Mouse (Mus musculus): ENCODE data around the gene Nsrp1. TPM values are rescaled to one million over a fixed set of nuclear protein-coding genes. Genes with fewer than 3 reads are reported as not detected.
A peak's percentile ranks its signal among the peaks of the same experiment; 100 is the strongest.
"Not testable (repeated sequence)": the region's sequence is repeated elsewhere in the genome, so short reads cannot be mapped to it uniquely, and the experiment has no call there.

Gene Nsrp1
- total and polyA plus RNA-seq, 3 experiments, result 8.8 to 45.7 (median 17.6) TPM

DNA sequence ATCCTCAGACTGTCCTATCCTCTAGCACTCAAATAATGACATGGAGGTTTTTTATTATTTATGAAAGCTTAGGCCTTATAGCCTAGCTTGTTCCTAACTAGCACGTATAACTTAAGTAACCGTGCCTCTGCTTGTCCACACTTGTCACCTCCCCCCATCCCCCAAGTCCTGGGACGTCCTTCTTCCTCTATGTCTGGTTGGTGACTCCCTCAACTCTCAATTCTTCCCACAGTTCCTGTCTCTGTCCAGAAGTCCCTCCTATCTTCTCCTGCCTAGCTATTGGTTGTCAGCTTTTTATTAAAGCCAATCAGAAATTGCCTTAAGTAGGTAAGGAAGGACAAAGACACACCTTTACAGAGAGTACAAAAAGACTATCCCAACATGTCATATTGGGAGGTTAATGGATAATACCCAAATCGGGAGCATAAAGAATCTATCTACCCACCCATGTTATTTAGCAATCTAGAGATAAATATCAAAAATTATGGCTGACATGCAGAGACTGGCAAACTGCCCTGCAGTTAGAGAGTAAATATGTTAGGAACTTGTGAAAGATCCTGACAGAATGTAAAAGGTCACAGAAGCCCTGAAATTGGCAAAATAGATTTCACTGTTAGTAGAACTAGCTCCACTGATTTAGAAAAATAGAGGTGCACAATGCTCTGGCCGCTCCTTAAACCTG lies 5.9 kb upstream of the Nsrp1 start:
- Histone ChIP-seq H3K27ac (ENCODE audit: insufficient read depth, low read depth) (no peak overlapping the region), H3K4me1 (ENCODE audit: control insufficient read depth in 1 of 2, insufficient read depth in 2 of 2) (no peaks in the 10 kb centered on the region), H3K36me3 (replicated peaks in 1 of 2; ENCODE audit: control insufficient read depth in 1 of 2, insufficient read depth in 1 of 2, low read length in 1 of 2) (no peaks in the 10 kb centered on the region), H3K27me3 (replicated peaks) (peaks cover 36% of the 10 kb centered on the region), H3K4me3 (replicated peaks in 1 of 3; ENCODE audit: low read depth in 2 of 3, low read length in 2 of 3, poor library complexity in 1 of 3) (no peak overlapping the region), H3K9ac (ENCODE audit: insufficient read depth, low read depth) (no peak overlapping the region), H3K4me2 (ENCODE audit: insufficient read depth, low read depth, poor library complexity, severe bottlenecking) (no peak overlapping the region), H3K9me3 (replicated peaks; ENCODE audit: low read length) (peaks cover 18% of the 10 kb centered on the region), H3K79me2 (replicated peaks; ENCODE audit: control insufficient read depth, extremely low read depth, insufficient read depth, poor library complexity, severe bottlenecking) (no peaks in the 10 kb centered on the region)
- TF ChIP-seq JUN (IDR thresholded peaks at IDR 0.05; ENCODE audit: insufficient read depth, low read depth, low read length) (no peak), KAT2A (IDR thresholded peaks at IDR 0.05; ENCODE audit: insufficient replicate concordance, low read length) (no peak), POLR2A (IDR thresholded peaks at IDR 0.05; ENCODE audit: low read depth, low read length) (no peak), NRF1 (IDR thresholded peaks at IDR 0.05; ENCODE audit: low read depth, low read length) (no peak), SMC3 (IDR thresholded peaks at IDR 0.05; ENCODE audit: low read depth, low read length) (no peak), CHD2 (IDR thresholded peaks at IDR 0.05; ENCODE audit: low read length) (no peak), MAFK (IDR thresholded peaks at IDR 0.05; ENCODE audit: insufficient replicate concordance, low read length) (no peak), IRF4 (IDR thresholded peaks at IDR 0.05; ENCODE audit: low read depth, low read length) (no peak), PAX5 (IDR thresholded peaks at IDR 0.05; ENCODE audit: low read length) (no peak)
- no peak for DNase-seq (ENCODE audit: extremely low read depth)
- dilution Hi-C loops (cut with MboI; ENCODE audit: extremely low pct_ligation_motif_present, extremely low pct_unique_long_range_greater_than_20kb, low sequenced_read_pairs) (no loop called here), in situ Hi-C loops (cut with MboI; ENCODE audit: low pct_ligation_motif_present, low pct_unique_long_range_greater_than_20kb, low sequenced_read_pairs) (no loop called here)

DNA sequence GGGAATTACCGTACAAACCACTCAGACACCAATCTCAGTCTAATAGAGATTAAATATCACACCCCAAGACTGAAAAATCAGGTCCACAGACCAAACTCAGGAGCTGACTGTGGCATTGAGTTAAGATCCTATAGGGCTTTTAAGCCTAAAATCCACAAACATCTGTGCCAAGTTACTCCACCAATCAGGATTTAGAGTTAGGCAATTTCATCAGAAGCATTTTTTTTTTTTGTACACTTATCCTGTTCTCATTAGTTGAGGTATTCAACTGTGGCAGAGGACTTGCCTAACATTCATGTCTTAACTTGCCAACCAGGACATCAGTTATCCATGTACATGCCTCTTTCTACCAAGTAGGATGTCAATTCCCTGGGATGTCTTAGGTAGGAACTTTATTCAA lies 1.1 kb upstream of the Nsrp1 start:
- Histone ChIP-seq H3K79me2 (replicated peaks; ENCODE audit: control insufficient read depth, extremely low read depth, insufficient read depth, poor library complexity, severe bottlenecking) (peaks cover 12% of the 10 kb centered on the region), H3K4me2 (ENCODE audit: insufficient read depth, low read depth, poor library complexity, severe bottlenecking) (no peak overlapping the region), H3K9ac (ENCODE audit: insufficient read depth, low read depth) (no peak overlapping the region; the same call in 1 of the 2 replicates), H3K4me1 (ENCODE audit: control insufficient read depth in 1 of 2, insufficient read depth in 2 of 2) (peaks cover 0 to 25% of the 10 kb centered on the region in 2 experiments; a peak in 2 of 4 replicates), H3K27ac (ENCODE audit: insufficient read depth, low read depth) (no peak overlapping the region), H3K36me3 (replicated peaks in 1 of 2; ENCODE audit: control insufficient read depth in 1 of 2, insufficient read depth in 1 of 2, low read length in 1 of 2) (peaks cover 12 to 20% of the 10 kb centered on the region in 2 experiments), H3K9me3 (replicated peaks; ENCODE audit: low read length) (no peaks in the 10 kb centered on the region), H3K27me3 (replicated peaks) (peaks cover 29% of the 10 kb centered on the region), H3K4me3 (replicated peaks in 1 of 3; ENCODE audit: low read depth in 2 of 3, low read length in 2 of 3, poor library complexity in 1 of 3) (no peak overlapping the region)
- TF ChIP-seq RCOR1 (conservative IDR thresholded peaks at IDR 0.05; ENCODE audit: low read depth, low read length) (no peak), ELF1 (IDR thresholded peaks at IDR 0.05; ENCODE audit: low read depth, low read length) (no peak), JUN (IDR thresholded peaks at IDR 0.05; ENCODE audit: insufficient read depth, low read depth, low read length) (no peak), MAX (IDR thresholded peaks at IDR 0.05; ENCODE audit: low read length) (no peak), IRF4 (IDR thresholded peaks at IDR 0.05; ENCODE audit: low read depth, low read length) (no peak)
- in situ Hi-C loops (cut with MboI; ENCODE audit: low pct_ligation_motif_present, low pct_unique_long_range_greater_than_20kb, low sequenced_read_pairs) (no loop called here), dilution Hi-C loops (cut with MboI; ENCODE audit: extremely low pct_ligation_motif_present, extremely low pct_unique_long_range_greater_than_20kb, low sequenced_read_pairs) (no loop called here)
- no peak for DNase-seq (ENCODE audit: extremely low read depth)

DNA sequence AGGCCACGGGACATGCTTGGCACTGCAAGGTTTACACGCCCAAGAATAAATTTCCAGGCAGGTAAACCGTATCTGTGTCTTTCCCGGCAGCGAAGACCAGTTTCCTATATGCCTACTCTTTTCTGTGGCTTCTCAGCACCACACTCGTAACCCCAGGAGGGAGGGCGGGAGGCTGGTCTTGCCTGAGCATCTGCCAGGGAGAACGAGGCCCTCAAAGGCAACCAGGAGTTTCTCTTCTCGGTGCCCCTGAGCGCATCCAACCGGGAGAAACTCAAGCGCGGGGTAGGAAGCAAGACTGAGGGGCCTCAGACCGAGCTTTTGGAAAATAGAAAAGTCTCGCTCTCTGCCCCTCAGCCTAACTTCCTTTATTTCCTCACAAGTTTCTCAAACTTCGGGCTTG lies 443 bp downstream of the Nsrp1 start:
- dilution Hi-C loops (cut with MboI; ENCODE audit: extremely low pct_ligation_motif_present, extremely low pct_unique_long_range_greater_than_20kb, low sequenced_read_pairs), result no loop called here
- Histone ChIP-seq H3K36me3 (replicated peaks in 1 of 2; ENCODE audit: control insufficient read depth in 1 of 2, insufficient read depth in 1 of 2, low read length in 1 of 2) (peaks cover 17 to 31% of the 10 kb centered on the region in 2 experiments), H3K4me1 (ENCODE audit: control insufficient read depth in 1 of 2, insufficient read depth in 2 of 2) (peaks cover 0 to 29% of the 10 kb centered on the region in 2 experiments; a peak in 2 of 4 replicates), H3K9ac (ENCODE audit: insufficient read depth, low read depth) (peak overlapping the region; percentile 90), H3K9me3 (replicated peaks; ENCODE audit: low read length) (no peaks in the 10 kb centered on the region), H3K27me3 (replicated peaks) (peaks cover 16% of the 10 kb centered on the region), H3K27ac (ENCODE audit: insufficient read depth, low read depth) (0 out of 2 replicates have a peak overlapping the region, but pooled peaks have one; percentile 31), H3K4me3 (replicated peaks in 1 of 3; ENCODE audit: low read depth in 2 of 3, low read length in 2 of 3, poor library complexity in 1 of 3) (peak overlapping the region; percentile 81 to 89 (median 83)), H3K4me2 (ENCODE audit: insufficient read depth, low read depth, poor library complexity, severe bottlenecking) (peak overlapping the region; percentile 72), H3K79me2 (replicated peaks; ENCODE audit: control insufficient read depth, extremely low read depth, insufficient read depth, poor library complexity, severe bottlenecking) (peaks cover 20% of the 10 kb centered on the region)
- peak; percentile 28 for DNase-seq (ENCODE audit: extremely low read depth)
- in situ Hi-C loops (cut with MboI; ENCODE audit: low pct_ligation_motif_present, low pct_unique_long_range_greater_than_20kb, low sequenced_read_pairs), result no loop called here
- TF ChIP-seq SIN3A (IDR thresholded peaks at IDR 0.05; ENCODE audit: low read length) (no peak), MEF2A (IDR thresholded peaks at IDR 0.05; ENCODE audit: borderline replicate concordance, low read depth, low read length) (no peak), ELF1 (IDR thresholded peaks at IDR 0.05; ENCODE audit: low read depth, low read length) (no peak), UBTF (IDR thresholded peaks at IDR 0.05; ENCODE audit: low read depth, low read length) (no peak), MYC (IDR thresholded peaks at IDR 0.05; ENCODE audit: low read depth, low read length) (no peak), ZC3H11A (IDR thresholded peaks at IDR 0.05; ENCODE audit: low read depth, low read length) (no peak), NELFE (IDR thresholded peaks at IDR 0.05; ENCODE audit: low read depth, low read length) (no peak), ZNF384 (IDR thresholded peaks at IDR 0.05; ENCODE audit: low read depth, low read length) (no peak)

DNA sequence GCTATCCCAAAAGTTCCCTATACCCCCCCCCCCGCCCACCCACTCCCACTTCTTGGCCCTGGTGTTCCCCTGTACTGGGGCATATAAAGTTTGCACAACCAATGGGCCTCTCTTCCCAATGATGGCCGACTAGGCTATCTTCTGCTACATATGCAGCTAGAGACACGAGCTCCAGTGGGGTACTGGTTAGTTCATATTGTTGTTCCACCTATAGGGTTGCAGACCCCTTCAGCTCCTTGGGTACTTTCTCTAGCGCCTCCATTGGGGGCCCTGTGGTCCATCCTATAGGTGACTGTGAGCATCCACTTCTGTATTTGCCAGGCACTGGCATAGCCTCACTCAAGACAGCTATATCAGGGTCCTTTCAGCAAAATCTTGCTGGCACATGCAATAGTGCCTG lies 904 bp downstream of the Nsrp1 start:
- dilution Hi-C loops (cut with MboI; ENCODE audit: extremely low pct_ligation_motif_present, extremely low pct_unique_long_range_greater_than_20kb, low sequenced_read_pairs); H3K27ac ChIP-seq (ENCODE audit: insufficient read depth, low read depth); H3K9me3 ChIP-seq (replicated peaks; ENCODE audit: low read length); in situ Hi-C loops (cut with MboI; ENCODE audit: low pct_ligation_motif_present, low pct_unique_long_range_greater_than_20kb, low sequenced_read_pairs); DNase-seq (ENCODE audit: extremely low read depth): not testable (repeated sequence)
- peak overlapping the region; percentile 81 to 89 (median 83) for H3K4me3 ChIP-seq (replicated peaks in 1 of 3; ENCODE audit: low read depth in 2 of 3, low read length in 2 of 3, poor library complexity in 1 of 3)
- H3K79me2 ChIP-seq (replicated peaks; ENCODE audit: control insufficient read depth, extremely low read depth, insufficient read depth, poor library complexity, severe bottlenecking), result peaks cover 22% of the 10 kb centered on the region
- H3K36me3 ChIP-seq (replicated peaks in 1 of 2; ENCODE audit: control insufficient read depth in 1 of 2, insufficient read depth in 1 of 2, low read length in 1 of 2), result peaks cover 18 to 35% of the 10 kb centered on the region in 2 experiments
- peaks cover 0 to 30% of the 10 kb centered on the region in 2 experiments; a peak in 2 of 4 replicates for H3K4me1 ChIP-seq (ENCODE audit: control insufficient read depth in 1 of 2, insufficient read depth in 2 of 2)
- H3K27me3 ChIP-seq (replicated peaks), result peaks cover 14% of the 10 kb centered on the region
- peak overlapping the region; percentile 90 for H3K9ac ChIP-seq (ENCODE audit: insufficient read depth, low read depth)
- peak overlapping the region; percentile 72 for H3K4me2 ChIP-seq (ENCODE audit: insufficient read depth, low read depth, poor library complexity, severe bottlenecking)

Data from CH12.LX (cell line).